Mouse (Mus musculus) MEL (cell line): Measurements from ENCODE around the gene Syce3. TPM values are rescaled to one million over a fixed set of nuclear protein-coding genes. Genes with fewer than 3 reads are reported as not detected.
A peak's percentile ranks its signal among the peaks of the same experiment; 100 is the strongest.

Source experiments
- DNase-seq: peaks from one replicate; pipeline ENCODE4 v3.0.0; 2011; ENCODE audit warnings: low read depth, low spot score
- H3K27ac ChIP-seq: 2 replicates; pipeline ENCODE4 v1.5.1; 2012; ENCODE audit warnings: low read depth, mild to moderate bottlenecking, control low read depth, low read length, moderate library complexity; ENCODE audit not compliant: control insufficient read depth
- H3K27me3 ChIP-seq, 2 experiments: fragments of 150-350 bp in 1 of 2; sonication (generic) in 1 of 2; 2 replicates each; pipeline ENCODE4 v1.6.1; 2012; ENCODE audit warnings: low read length in 2 of 2, mild to moderate bottlenecking in 2 of 2, improper control_type of control experiment in 1 of 2, moderate library complexity in 1 of 2; ENCODE audit not compliant: insufficient read depth in 2 of 2, control insufficient read depth in 1 of 2
- H3K36me3 ChIP-seq, 2 experiments: 2 replicates each; pipeline ENCODE4 v1.6.1; 2012 to 2014; ENCODE audit warnings: low read length in 2 of 2, improper control_type of control experiment in 1 of 2, inconsistent platforms in 1 of 2, mild to moderate bottlenecking in 1 of 2; ENCODE audit not compliant: insufficient read depth in 2 of 2, control insufficient read depth in 1 of 2
- H3K4me1 ChIP-seq, 2 experiments: fragments of 150-350 bp in 1 of 2; sonication (generic) in 1 of 2; 2 replicates each; pipeline ENCODE4 v1.6.1; 2012; ENCODE audit warnings: low read length in 2 of 2, improper control_type of control experiment in 1 of 2, mild to moderate bottlenecking in 1 of 2; ENCODE audit not compliant: insufficient read depth in 2 of 2, control insufficient read depth in 1 of 2
- H3K4me3 ChIP-seq, 2 experiments: fragments of 150-350 bp in 1 of 2; sonication (generic) in 1 of 2; 2 replicates each; pipeline ENCODE4 v1.5.1; 2012; ENCODE audit warnings: low read depth in 2 of 2, low read length in 2 of 2, mild to moderate bottlenecking in 2 of 2, moderate library complexity in 2 of 2, control low read depth in 1 of 2, improper control_type of control experiment in 1 of 2; ENCODE audit not compliant: control insufficient read depth in 1 of 2, insufficient read depth in 1 of 2
- H3K79me2 ChIP-seq: 2 replicates; pipeline ENCODE4 v1.6.1; 2012; ENCODE audit warnings: mild to moderate bottlenecking, low read length, moderate library complexity; ENCODE audit not compliant: control insufficient read depth, poor library complexity, insufficient read depth
- H3K9ac ChIP-seq: 2 replicates; pipeline ENCODE4 v1.6.1; 2012; ENCODE audit warnings: low read depth, mild to moderate bottlenecking, control low read depth, low read length, moderate library complexity; ENCODE audit not compliant: control insufficient read depth, poor library complexity, severe bottlenecking
- H3K9me3 ChIP-seq: fragments of 150-350 bp; sonication (generic); replicated peaks from 2 replicates; pipeline ENCODE4 v1.6.1; 2012; ENCODE audit warnings: mild to moderate bottlenecking, low read length, improper control_type of control experiment, moderate library complexity; ENCODE audit not compliant: insufficient read depth
- CHD2 ChIP-seq: IDR thresholded peaks from 2 replicates; pipeline ENCODE4 v1.6.1; 2011; ENCODE audit warnings: low read length, improper control_type of control experiment
- CTCF ChIP-seq, 3 experiments: IDR thresholded peaks in 2 of 3; conservative IDR thresholded peaks in 1 of 3; 2 replicates each; pipeline ENCODE4 v1.5.1; 2011 to 2012; ENCODE audit warnings: low read length in 3 of 3, low read depth in 2 of 3, mild to moderate bottlenecking in 2 of 3, improper control_type of control experiment in 1 of 3, inconsistent platforms in 1 of 3, mixed read lengths in 1 of 3, moderate library complexity in 1 of 3; ENCODE audit not compliant: control insufficient read depth in 1 of 3, insufficient read depth in 1 of 3, poor library complexity in 1 of 3, severe bottlenecking in 1 of 3
- EP300 ChIP-seq, 2 experiments: IDR thresholded peaks; 2 replicates each; pipeline ENCODE4 v1.6.1; 2011; ENCODE audit warnings: improper control_type of control experiment in 2 of 2, low read length in 2 of 2, low read depth in 1 of 2, mild to moderate bottlenecking in 1 of 2
- ETS1 ChIP-seq: IDR thresholded peaks from 2 replicates; pipeline ENCODE4 v1.6.1; 2012; ENCODE audit warnings: low read depth, mild to moderate bottlenecking, inconsistent platforms, low read length, improper control_type of control experiment, moderate library complexity
- GATA1 ChIP-seq: IDR thresholded peaks from 2 replicates; pipeline ENCODE4 v1.6.1; 2011; ENCODE audit warnings: low read depth, low read length, improper control_type of control experiment
- JUND ChIP-seq: IDR thresholded peaks from 2 replicates; pipeline ENCODE4 v1.6.1; 2011; ENCODE audit warnings: low read depth, mild to moderate bottlenecking, improper control_type of control experiment, low read length
- KAT2A ChIP-seq: conservative IDR thresholded peaks from 2 replicates; pipeline ENCODE4 v1.6.1; 2012; ENCODE audit warnings: low read depth, low read length, improper control_type of control experiment, inconsistent platforms
- MAFK ChIP-seq: IDR thresholded peaks from 2 replicates; pipeline ENCODE4 v1.6.1; 2011; ENCODE audit warnings: low read depth, mild to moderate bottlenecking, low read length, improper control_type of control experiment, borderline replicate concordance
- MAX ChIP-seq: IDR thresholded peaks from 2 replicates; pipeline ENCODE4 v1.6.1; 2011; ENCODE audit warnings: low read length, improper control_type of control experiment
- MAZ ChIP-seq: IDR thresholded peaks from 2 replicates; pipeline ENCODE4 v1.6.1; 2012; ENCODE audit warnings: low read depth, mild to moderate bottlenecking, inconsistent platforms, low read length, improper control_type of control experiment
- MXI1 ChIP-seq: IDR thresholded peaks from 2 replicates; pipeline ENCODE4 v1.6.1; 2011; ENCODE audit warnings: mild to moderate bottlenecking, low read depth, low read length, improper control_type of control experiment
- MYC ChIP-seq: IDR thresholded peaks from 2 replicates; pipeline ENCODE4 v1.6.1; 2011; ENCODE audit warnings: low read depth, mild to moderate bottlenecking, low read length, improper control_type of control experiment, moderate library complexity
- POLR2AphosphoS2 ChIP-seq: IDR thresholded peaks from 2 replicates; pipeline ENCODE4 v1.6.1; 2011; ENCODE audit warnings: low read length, improper control_type of control experiment
- RAD21 ChIP-seq: IDR thresholded peaks from 2 replicates; pipeline ENCODE4 v1.6.1; 2011; ENCODE audit warnings: mild to moderate bottlenecking, low read depth, low read length, improper control_type of control experiment
- SIN3A ChIP-seq: IDR thresholded peaks from 2 replicates; pipeline ENCODE4 v1.6.1; 2012; ENCODE audit warnings: low read length, improper control_type of control experiment, inconsistent platforms
- SMC3 ChIP-seq: IDR thresholded peaks from 2 replicates; pipeline ENCODE4 v1.6.1; 2011; ENCODE audit warnings: low read depth, low read length, improper control_type of control experiment
- TAL1 ChIP-seq: IDR thresholded peaks from 2 replicates; pipeline ENCODE4 v1.6.1; 2012; ENCODE audit warnings: mild to moderate bottlenecking, inconsistent platforms, low read length, moderate library complexity, mixed read lengths
- USF1 ChIP-seq: IDR thresholded peaks from 2 replicates; pipeline ENCODE4 v1.6.1; 2014; ENCODE audit warnings: low read depth, mild to moderate bottlenecking, inconsistent platforms, low read length, improper control_type of control experiment, moderate library complexity
- USF2 ChIP-seq, 2 experiments: IDR thresholded peaks; 2 replicates each; pipeline ENCODE4 v1.6.1; 2011 to 2012; ENCODE audit warnings: improper control_type of control experiment in 2 of 2, low read length in 2 of 2, borderline replicate concordance in 1 of 2, inconsistent platforms in 1 of 2, low read depth in 1 of 2, mild to moderate bottlenecking in 1 of 2; ENCODE audit not compliant: insufficient read depth in 1 of 2
- ZC3H11A ChIP-seq: IDR thresholded peaks from 2 replicates; pipeline ENCODE4 v1.6.1; 2012; ENCODE audit warnings: low read depth, mild to moderate bottlenecking, inconsistent platforms, low read length, improper control_type of control experiment
- ZKSCAN1 ChIP-seq: IDR thresholded peaks from 2 replicates; pipeline ENCODE4 v1.6.1; 2012; ENCODE audit warnings: low read depth, mild to moderate bottlenecking, inconsistent platforms, low read length, improper control_type of control experiment, moderate library complexity
- ZMIZ1 ChIP-seq: IDR thresholded peaks from 2 replicates; pipeline ENCODE4 v1.6.1; 2012; ENCODE audit warnings: low read depth, mild to moderate bottlenecking, inconsistent platforms, low read length, improper control_type of control experiment, moderate library complexity
- polyA plus RNA-seq, 2 experiments: library from polyadenylated mRNA; stranded (reverse) in 1 of 2; unstranded in 1 of 2; fragments of >175 nt in 1 of 2; fragments of >200 nt in 1 of 2; gene quantifications; 2 replicates each; pipeline versions ENCODE4 v1.2.1 to v1.2.4; 2012; ENCODE audit warnings: low replicate concordance in 2 of 2, low read depth in 1 of 2; ENCODE audit not compliant: insufficient read length in 2 of 2, insufficient read depth in 1 of 2, missing spikeins in 1 of 2
- total RNA-seq: library from RNA; depleted of rRNA; stranded (reverse); fragments of 300-350 nt; gene quantifications from 2 replicates; pipeline ENCODE4 v1.2.3, GENCODE M21; 2012

The Syce3 gene
- total and polyA plus RNA-seq, 3 experiments = 1.4 to 1.5 TPM; not detected in 1

- H3K27ac ChIP-seq = no peak overlapping the region
- H3K9me3 ChIP-seq = no peaks in the 10 kb centered on the region
- H3K9ac ChIP-seq = no peak overlapping the region
- H3K36me3 ChIP-seq = no peaks in the 10 kb centered on the region
- peaks cover 2 to 6% of the 10 kb centered on the region in 2 experiments; a peak in 3 of 4 replicates for H3K27me3 ChIP-seq
- H3K79me2 ChIP-seq = no peaks in the 10 kb centered on the region
- H3K4me3 ChIP-seq = no peak overlapping the region
- H3K4me1 ChIP-seq = no peaks in the 10 kb centered on the region
- TF ChIP-seq GATA1 (0 out of 2 replicates have a peak, but pooled peaks have one; percentile 25), MXI1 (peak; percentile 84), SIN3A (peak; percentile 98), TAL1 (no peak)
- peak; percentile 76 for DNase-seq
These were observed 42.9 kb upstream of the Syce3 start for GRCm38 (mm10) chr15:89452906-89453864.

- Histone ChIP-seq H3K36me3 (no peaks in the 10 kb centered on the region), H3K79me2 (no peaks in the 10 kb centered on the region), H3K4me1 (no peaks in the 10 kb centered on the region), H3K9me3 (no peaks in the 10 kb centered on the region), H3K27ac (no peak overlapping the region), H3K4me3 (no peak overlapping the region), H3K9ac (no peak overlapping the region), H3K27me3 (peaks cover 6 to 8% of the 10 kb centered on the region in 2 experiments)
- DNase-seq = peak; percentile 37
- TF ChIP-seq CTCF (IDR thresholded peaks at IDR 0.05 in 2 of 3, conservative IDR thresholded peaks at IDR 0.05 in 1 of 3; ENCODE audit: control insufficient read depth in 1 of 3, insufficient read depth in 1 of 3, low read depth in 2 of 3, low read length in 3 of 3, poor library complexity in 1 of 3, severe bottlenecking in 1 of 3) (peak in 2 of 3 experiments; percentile 15 to 19; a peak in 1 of 6 replicates), SMC3 (no peak), ETS1 (no peak), MYC (no peak), SIN3A (no peak)
These were observed 32.3 kb upstream of the Syce3 start for GRCm38 (mm10) chr15:89442486-89443070.

- TF ChIP-seq ZMIZ1 = no peak
- no peak for TF ChIP-seq JUND
- no peak for TF ChIP-seq SMC3
- TF ChIP-seq USF2 (IDR thresholded peaks at IDR 0.05; ENCODE audit: borderline replicate concordance in 1 of 2, insufficient read depth in 1 of 2, low read depth in 1 of 2, low read length in 2 of 2) = no peak
- TF ChIP-seq SIN3A = no peak
- no peak for TF ChIP-seq MAFK
- TF ChIP-seq ETS1 = no peak
- TF ChIP-seq ZKSCAN1 = no peak
- TF ChIP-seq EP300 (IDR thresholded peaks at IDR 0.05; ENCODE audit: low read depth in 1 of 2, low read length in 2 of 2) = no peak
- no peak for TF ChIP-seq MXI1
- no peak for TF ChIP-seq KAT2A
- no peak for TF ChIP-seq POLR2AphosphoS2
- TF ChIP-seq MAX = no peak
- TF ChIP-seq ZC3H11A = no peak
- no peak for TF ChIP-seq USF1
- no peak for TF ChIP-seq CHD2
- TF ChIP-seq MAZ = no peak
- TF ChIP-seq RAD21 = no peak
- TF ChIP-seq, all 39 proteins: peak for 0
- H3K36me3 ChIP-seq = peaks cover 0 to 3% of the 10 kb centered on the region in 2 experiments; a peak in 1 of 4 replicates
- no peaks in the 10 kb centered on the region for H3K9me3 ChIP-seq
- no peak overlapping the region for H3K4me3 ChIP-seq
- H3K4me1 ChIP-seq = 0 out of 4 replicates have a peak, but pooled peaks cover 0 to 4% of the 10 kb centered on the region in 2 experiments
- H3K9ac ChIP-seq = no peak overlapping the region
- H3K79me2 ChIP-seq = no peaks in the 10 kb centered on the region
- peaks cover 0 to 2% of the 10 kb centered on the region in 2 experiments; a peak in 2 of 4 replicates for H3K27me3 ChIP-seq
- no peak for DNase-seq
- H3K27ac ChIP-seq = no peak overlapping the region
These were observed 25.6 kb upstream of the Syce3 start for GRCm38 (mm10) chr15:89435878-89436277.
